Mouse (Mus musculus) embryonic fibroblast, embryonic 13.5 days (primary cell): ENCODE measurements around the gene Slc8a1. TPM values are rescaled to one million over a fixed set of nuclear protein-coding genes. Genes with fewer than 3 reads are reported as not detected.

Experiments used
- H3K27ac ChIP-seq: 2 replicates; pipeline ENCODE4 v1.5.1; 2012; ENCODE audit warnings: low read length, control low read depth, inconsistent platforms; ENCODE audit not compliant: insufficient read depth
- H3K4me1 ChIP-seq: 2 replicates; pipeline ENCODE4 v1.6.1; 2011; ENCODE audit warnings: low read length; ENCODE audit not compliant: control insufficient read depth, insufficient read depth
- H3K4me3 ChIP-seq: 2 replicates; pipeline ENCODE4 v1.5.1; 2011; ENCODE audit warnings: mild to moderate bottlenecking, control low read depth, low read length; ENCODE audit not compliant: insufficient read depth
- CTCF ChIP-seq: IDR thresholded peaks from 2 replicates; pipeline ENCODE4 v1.5.1; 2011; ENCODE audit warnings: mild to moderate bottlenecking, control low read depth, low read length, moderate library complexity, borderline replicate concordance; ENCODE audit not compliant: insufficient read depth
- POLR2A ChIP-seq: IDR thresholded peaks from 2 replicates; pipeline ENCODE4 v1.6.1; 2011; ENCODE audit warnings: low read depth, mild to moderate bottlenecking, control low read depth, low read length, moderate library complexity
- polyA plus RNA-seq: library from polyadenylated mRNA; stranded (reverse); fragments of >200 nt; gene quantifications from 2 replicates; pipeline ENCODE4 v1.2.4, GENCODE M21; 2011; ENCODE audit warnings: low read depth; ENCODE audit not compliant: missing spikeins, insufficient read length

Gene Slc8a1
- polyA plus RNA-seq, 1 experiment: 22.9 TPM

DNA sequence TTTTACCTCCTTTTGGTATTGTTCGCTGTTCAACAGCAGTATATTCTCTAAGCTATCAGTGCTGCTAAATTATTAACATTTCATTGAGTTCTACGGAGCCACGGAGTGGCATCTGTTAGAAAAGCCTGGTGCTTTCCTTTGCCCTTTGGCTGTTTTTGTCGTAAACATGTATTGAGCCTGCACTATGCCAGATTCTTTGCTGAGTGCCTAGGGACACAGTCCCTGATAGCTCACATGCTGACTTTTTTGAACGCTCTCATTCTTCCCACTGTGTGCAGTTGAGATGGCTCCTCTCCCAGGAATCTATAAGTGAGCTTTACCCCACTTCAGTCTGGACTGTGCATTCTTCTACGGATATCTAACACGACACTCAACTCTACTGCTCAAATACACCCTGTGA is 148.4 kb downstream of the Slc8a1 start:
- Histone ChIP-seq H3K27ac (no peak overlapping the region), H3K4me1 (peaks cover 5% of the 10 kb centered on the region), H3K4me3 (no peak overlapping the region)
- TF ChIP-seq POLR2A: no peak
- no peak for TF ChIP-seq CTCF

- Histone ChIP-seq H3K27ac (peak overlapping the region; percentile 44), H3K4me3 (no peak overlapping the region), H3K4me1 (peaks cover 5% of the 10 kb centered on the region)
- TF ChIP-seq CTCF (no peak), POLR2A (no peak)
Measured at GRCm38 (mm10) chr17:81586759-81587158, 151.4 kb downstream of the Slc8a1 start.

- no peak overlapping the region for H3K4me3 ChIP-seq
- H3K4me1 ChIP-seq: peaks cover 13% of the 10 kb centered on the region
- H3K27ac ChIP-seq: peak overlapping the region; percentile 95
- TF ChIP-seq CTCF (no peak), POLR2A (no peak)
Measured at GRCm38 (mm10) chr17:81579728-81580425, 158.3 kb downstream of the Slc8a1 start.

- Histone ChIP-seq H3K4me1 (peaks cover 13% of the 10 kb centered on the region), H3K4me3 (no peak overlapping the region), H3K27ac (no peak overlapping the region)
- TF ChIP-seq POLR2A: no peak
- TF ChIP-seq CTCF: no peak
Measured at GRCm38 (mm10) chr17:81576893-81577292, 161.3 kb downstream of the Slc8a1 start.

- no peaks in the 10 kb centered on the region for H3K4me1 ChIP-seq
- TF ChIP-seq CTCF (no peak), POLR2A (no peak)
- no peak overlapping the region for H3K27ac ChIP-seq
- no peak overlapping the region for H3K4me3 ChIP-seq
Measured at GRCm38 (mm10) chr17:81565634-81566372, 172.4 kb downstream of the Slc8a1 start.

GRCm38 (mm10) chr17:81554052-81554734 is 184.0 kb downstream of the Slc8a1 start:
- no peak overlapping the region for H3K27ac ChIP-seq
- H3K4me1 ChIP-seq: no peaks in the 10 kb centered on the region
- no peak overlapping the region for H3K4me3 ChIP-seq
- TF ChIP-seq CTCF (no peak), POLR2A (no peak)

DNA sequence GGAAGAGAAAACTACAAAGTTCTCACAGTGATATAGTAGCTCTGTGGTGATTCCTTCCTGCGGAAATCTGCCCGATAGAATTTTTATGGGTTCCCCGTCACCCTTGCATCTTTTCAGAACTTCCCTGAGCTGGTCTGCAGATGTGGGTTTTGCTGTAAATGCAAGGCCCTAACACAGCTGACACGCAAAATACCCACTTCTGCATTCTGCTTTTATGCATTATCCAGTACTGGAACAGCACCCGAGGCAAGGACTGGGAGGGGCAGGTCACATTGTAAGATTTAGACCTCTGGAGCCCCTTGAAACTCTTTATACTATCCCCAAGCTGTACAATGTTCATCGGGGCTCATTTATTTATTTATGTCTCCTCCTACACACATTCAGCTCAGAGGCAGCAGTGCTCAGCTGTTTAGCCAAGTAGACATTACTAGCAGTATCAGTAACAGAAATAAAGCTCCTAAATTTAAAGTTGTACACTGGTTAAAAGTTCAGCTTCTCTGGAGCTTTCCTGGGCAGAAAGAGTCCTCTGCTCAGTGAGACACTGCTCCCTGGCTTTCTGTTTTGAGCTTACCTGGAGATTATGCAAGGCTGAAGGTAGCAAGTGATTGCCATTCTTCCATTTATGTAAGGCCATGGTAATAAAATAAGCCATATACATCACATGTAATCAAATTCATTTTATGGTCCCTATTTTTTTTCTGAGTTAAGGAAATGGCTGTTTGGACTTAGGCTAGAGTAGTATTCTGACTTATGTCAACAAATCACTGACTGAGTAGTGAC is 186.1 kb downstream of the Slc8a1 start:
- Histone ChIP-seq H3K27ac (no peak overlapping the region), H3K4me1 (no peaks in the 10 kb centered on the region), H3K4me3 (no peak overlapping the region)
- TF ChIP-seq CTCF (no peak), POLR2A (no peak)

DNA sequence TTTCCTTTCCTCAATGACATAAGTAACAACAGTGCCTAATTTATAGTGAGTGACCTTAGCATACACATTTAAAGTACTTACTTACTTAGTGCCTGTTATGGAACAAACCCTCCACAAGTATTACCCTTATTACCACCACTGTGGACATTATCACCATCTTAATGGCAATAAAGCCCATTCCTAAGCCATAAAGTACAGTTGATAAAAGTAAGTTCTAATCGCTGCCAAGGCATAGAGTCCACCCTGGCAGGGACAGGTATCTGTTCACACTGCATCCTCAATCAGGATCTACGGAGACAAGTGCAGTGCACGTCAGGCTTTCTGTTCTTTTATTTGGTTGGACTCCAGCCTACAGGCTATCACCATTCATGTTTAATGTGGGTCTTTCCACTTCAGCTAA is 187.3 kb downstream of the Slc8a1 start:
- no peaks in the 10 kb centered on the region for H3K4me1 ChIP-seq
- H3K4me3 ChIP-seq: no peak overlapping the region
- no peak overlapping the region for H3K27ac ChIP-seq
- TF ChIP-seq POLR2A: no peak
- TF ChIP-seq CTCF: no peak

- Histone ChIP-seq H3K4me3 (no peak overlapping the region), H3K4me1 (no peaks in the 10 kb centered on the region), H3K27ac (no peak overlapping the region)
- no peak for TF ChIP-seq POLR2A
- no peak for TF ChIP-seq CTCF
Measured at GRCm38 (mm10) chr17:81548016-81548415, 190.2 kb downstream of the Slc8a1 start.
